Mouse (Mus musculus) gastrocnemius, postnatal 10 days (tissue): ENCODE measurements around the gene Frs2. TPM values are rescaled to one million over a fixed set of nuclear protein-coding genes. Genes with fewer than 3 reads are reported as not detected.

ENCODE experiments used
- DNase-seq: peaks from one replicate; pipeline ENCODE4 v3.0.0; 2021; ENCODE audit warnings: mixed read lengths
- long read RNA-seq, 2 experiments: library from polyadenylated mRNA; stranded (forward); transcript quantifications; one replicate each; pipeline ENCODE4 v2.0.0; 2021
- total RNA-seq, 2 experiments: library from RNA; stranded (reverse); gene quantifications; 2 replicates each; pipeline ENCODE4 v1.2.3; 2021

Frs2 gene
- 10 to 100 TPM; 11.3 to 15.0 TPM for total RNA-seq
- long read RNA-seq, experiment 1, full-length matches to known transcripts, result 16 of 22 reads
- long read RNA-seq, experiment 1, partial matches to known transcripts, result 1 of 22 reads
- long read RNA-seq, experiment 1, other reads (novel, unspliced or antisense), result 5 of 22 reads
- long read RNA-seq, experiment 2, partial matches to known transcripts, result 0 of 9 reads
- long read RNA-seq, experiment 2, other reads (novel, unspliced or antisense), result 8 of 9 reads

DNA sequence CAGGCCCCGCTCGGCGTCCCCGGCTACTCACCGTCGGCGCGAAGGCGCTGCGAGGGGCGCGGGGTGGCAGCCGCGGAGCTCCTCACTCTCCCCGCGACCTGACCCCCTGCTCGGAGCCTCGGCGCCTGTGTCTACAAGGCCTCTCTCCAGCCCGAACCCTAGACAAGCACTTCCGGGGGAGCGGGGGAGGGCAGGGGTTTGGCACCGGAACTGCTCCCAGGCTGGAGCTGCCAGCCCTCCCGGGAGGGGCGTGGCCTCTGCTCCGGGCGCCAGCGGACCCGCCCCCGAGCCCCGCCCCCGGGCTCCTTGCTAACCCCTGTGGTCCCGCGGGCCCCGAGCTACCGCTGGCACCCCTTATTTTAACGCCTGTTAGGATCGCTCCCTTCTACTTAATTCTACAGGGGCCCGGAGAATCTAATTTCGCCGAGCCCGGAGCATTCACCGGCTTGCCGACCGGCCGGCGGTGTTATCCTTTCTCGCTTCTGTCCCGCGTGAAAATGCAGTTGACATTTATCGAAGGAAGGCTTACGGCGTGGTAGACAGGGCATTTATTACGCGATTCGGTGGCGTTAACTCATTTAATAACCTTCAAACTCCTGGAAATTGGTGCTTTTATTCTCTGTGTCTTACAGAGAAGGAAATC lies at the start of gene Frs2:
TSS of gene Frs2 (minus strand) at position 174 of the 643 bp plus-strand sequence.
- DNase-seq, result peak; percentile 97

- DNase-seq, result no peak
Observed at GRCm38 (mm10) chr10:117196696-117197095, 48.4 kb upstream of the Frs2 start.

- DNase-seq, result no peak
Observed at GRCm38 (mm10) chr10:117195748-117196147, 47.4 kb upstream of the Frs2 start.

- no peak for DNase-seq
Observed at GRCm38 (mm10) chr10:117195005-117195404, 46.7 kb upstream of the Frs2 start.

- no peak for DNase-seq
Observed at GRCm38 (mm10) chr10:117193364-117193763, 45.0 kb upstream of the Frs2 start.

DNA sequence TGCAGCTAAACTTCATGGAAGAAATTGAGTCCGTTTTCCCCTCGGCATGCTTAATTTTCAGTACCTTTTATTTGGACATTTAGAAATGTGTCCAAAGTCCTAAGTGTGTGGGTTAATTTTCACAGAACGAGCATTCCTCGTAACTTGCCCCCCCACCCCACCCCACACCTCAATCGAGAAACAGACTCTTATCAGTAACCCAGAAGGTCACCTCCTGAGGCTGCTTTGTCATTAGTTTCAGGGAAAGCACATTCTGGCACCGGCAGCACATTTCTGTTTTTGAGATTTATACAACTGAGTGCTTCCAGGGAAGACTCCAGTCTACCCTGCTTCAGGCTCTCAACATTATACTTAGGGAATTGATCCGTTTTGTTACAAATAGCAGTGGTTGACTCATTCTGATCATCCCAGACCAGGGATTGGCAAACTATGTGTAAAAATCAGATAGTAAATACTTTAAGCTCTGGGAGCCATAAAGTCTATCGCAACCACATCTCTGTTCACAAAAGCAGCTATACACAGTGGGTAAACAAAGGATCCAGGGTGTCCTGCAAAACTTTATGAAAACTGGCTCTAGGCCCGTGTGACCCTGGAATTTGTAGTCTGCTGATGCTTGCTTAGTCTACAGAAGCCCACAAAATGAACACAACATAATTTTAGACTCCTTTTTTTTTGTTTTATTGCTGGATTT lies 37.2 kb upstream of the Frs2 start:
- DNase-seq, result no peak

DNA sequence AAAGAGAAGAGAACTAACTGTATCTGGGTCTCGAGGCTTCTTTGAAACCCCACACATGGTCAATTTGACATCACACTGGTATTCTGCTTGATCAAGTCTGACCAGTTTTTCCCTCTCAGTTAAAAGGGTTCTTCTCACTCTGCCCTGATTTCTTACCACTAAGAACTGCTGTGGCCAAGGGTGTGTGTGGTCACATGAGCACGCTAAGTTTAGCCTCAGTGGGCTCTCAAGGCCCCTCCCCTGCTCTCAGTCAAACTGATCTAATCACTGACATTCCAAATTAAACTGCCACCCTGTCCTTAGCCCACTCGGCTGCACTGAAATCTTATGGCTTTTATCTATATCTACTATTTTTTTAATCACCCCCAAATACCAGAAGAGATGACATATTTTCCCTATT lies 32.8 kb upstream of the Frs2 start:
- DNase-seq, result no peak

- DNase-seq, result no peak
Observed at GRCm38 (mm10) chr10:117174645-117175044, 26.3 kb upstream of the Frs2 start.

DNA sequence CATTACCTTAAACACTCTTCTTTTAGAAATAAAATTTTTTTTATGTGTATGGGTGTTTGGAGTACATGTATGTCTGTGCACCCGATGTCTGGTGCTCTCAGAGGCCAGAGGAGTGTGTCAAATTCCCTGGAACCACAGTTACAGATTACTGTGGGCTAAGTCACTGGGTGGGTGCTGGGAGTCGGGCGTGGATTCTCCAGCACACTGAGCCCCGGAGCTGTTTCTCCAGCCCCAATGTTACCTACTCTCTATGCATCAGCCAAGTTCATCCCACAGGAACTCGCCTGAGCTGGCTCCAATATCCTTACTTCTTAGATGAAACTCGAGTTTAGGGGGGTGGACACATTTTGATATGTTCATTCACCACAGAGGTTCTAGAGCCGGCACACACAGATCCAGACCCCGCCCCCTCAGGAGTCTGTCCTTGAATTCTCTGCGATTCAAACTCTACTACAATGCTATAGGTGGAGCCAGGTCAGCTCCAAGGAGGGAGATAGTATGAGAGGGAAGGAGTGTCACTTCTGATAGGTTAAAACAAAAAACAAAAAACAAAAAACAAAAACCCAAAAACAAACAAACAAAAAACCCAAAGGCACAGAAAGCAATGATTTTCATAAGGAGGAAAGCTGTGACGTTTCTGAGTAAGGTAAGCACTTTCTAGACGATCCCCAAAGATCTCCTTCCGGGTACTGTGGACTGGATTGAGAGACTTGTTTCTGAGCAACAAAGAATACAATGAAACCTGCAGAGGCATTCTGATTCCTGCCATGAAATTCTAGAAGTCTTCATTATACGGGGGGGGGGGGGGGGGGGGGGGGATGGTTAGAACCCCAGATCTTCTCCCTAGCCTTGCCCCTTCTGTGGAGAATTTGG lies 25.5 kb upstream of the Frs2 start:
- no peak for DNase-seq

DNA sequence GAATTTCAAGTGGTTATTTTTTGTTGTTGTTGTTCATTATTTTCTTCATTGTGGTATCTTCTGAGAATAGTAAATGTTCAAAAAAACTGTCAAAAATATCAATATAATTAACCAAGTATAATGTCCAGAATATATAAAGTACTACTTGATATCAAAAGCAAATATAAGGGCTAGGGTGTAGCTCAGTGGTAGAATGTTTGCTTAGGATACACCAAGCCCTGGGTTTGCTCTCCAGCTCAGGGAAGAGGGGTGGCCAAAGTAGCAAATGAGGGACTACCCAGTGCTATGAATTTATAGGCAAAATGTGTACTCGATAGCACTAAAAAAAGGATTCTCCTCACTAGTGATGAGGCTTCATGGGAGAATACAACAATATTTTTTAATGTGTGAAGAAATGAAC lies 24.8 kb upstream of the Frs2 start:
- DNase-seq, result no peak

DNA sequence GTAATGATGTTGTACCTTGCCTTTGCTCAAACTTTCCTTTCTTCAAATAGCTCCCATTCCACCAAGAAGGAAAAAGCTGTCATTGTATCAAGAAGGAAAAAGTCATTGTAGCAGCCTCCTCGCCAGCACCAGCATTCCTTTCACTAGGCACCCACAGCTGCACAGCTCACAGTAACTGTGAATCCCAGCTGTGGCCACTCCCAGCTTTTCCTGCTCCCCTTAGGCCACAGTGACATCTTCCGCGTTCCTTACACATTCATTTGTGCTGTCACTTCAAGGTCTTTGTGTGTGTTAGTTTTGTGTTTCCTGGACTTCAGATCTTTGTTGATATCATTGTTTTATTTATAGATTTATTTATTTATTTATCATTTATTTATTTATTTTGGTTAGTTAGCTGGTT lies 23.7 kb upstream of the Frs2 start:
- DNase-seq, result no peak

- DNase-seq, result no peak
Observed at GRCm38 (mm10) chr10:117166785-117167425, 18.6 kb upstream of the Frs2 start.

- no peak for DNase-seq
Observed at GRCm38 (mm10) chr10:117162662-117163061, 14.3 kb upstream of the Frs2 start.

DNA sequence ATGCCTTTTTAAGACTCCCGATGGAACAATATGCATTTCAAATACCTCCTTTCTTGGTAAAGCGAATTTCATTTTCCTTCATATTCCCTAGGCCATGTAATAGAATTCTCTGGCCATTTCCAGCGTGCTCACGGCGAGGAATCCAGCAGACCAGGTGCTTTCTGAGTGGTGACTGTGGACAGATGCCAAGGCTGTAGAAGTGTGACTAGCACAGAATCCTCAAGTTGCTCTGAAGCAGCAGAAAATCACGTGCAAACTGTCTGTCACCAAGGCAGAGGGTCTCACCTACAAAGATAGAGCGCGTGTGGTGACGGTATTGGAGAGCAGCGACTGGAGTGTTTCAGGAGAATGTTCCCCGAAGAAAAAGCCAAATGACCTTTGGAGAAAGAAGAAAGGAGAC lies 11.8 kb upstream of the Frs2 start:
- DNase-seq, result no peak

GRCm38 (mm10) chr10:117152247-117152646 lies 3.9 kb upstream of the Frs2 start:
- no peak for DNase-seq

GRCm38 (mm10) chr10:117151676-117152075 lies 3.3 kb upstream of the Frs2 start:
- no peak for DNase-seq

DNA sequence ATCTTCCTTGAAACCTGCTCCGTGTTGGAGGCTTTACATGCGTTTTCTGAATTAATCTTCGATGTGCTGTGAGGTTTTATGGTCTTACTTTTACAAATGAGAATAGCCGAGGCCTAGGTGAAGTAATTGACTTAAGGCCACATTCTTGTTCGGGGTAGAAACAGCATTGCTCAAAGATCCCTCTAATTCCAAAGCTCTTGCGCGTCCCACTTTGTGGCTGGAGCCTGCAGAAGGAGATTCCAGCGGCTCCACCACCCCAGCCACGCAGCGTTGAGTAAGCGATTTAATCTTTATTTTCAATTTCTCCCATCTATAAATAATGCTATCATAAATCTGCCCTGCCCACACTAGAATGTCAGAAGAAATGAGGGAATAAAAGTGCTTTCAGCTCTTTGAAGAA lies 2.9 kb upstream of the Frs2 start:
- DNase-seq, result no peak

DNA sequence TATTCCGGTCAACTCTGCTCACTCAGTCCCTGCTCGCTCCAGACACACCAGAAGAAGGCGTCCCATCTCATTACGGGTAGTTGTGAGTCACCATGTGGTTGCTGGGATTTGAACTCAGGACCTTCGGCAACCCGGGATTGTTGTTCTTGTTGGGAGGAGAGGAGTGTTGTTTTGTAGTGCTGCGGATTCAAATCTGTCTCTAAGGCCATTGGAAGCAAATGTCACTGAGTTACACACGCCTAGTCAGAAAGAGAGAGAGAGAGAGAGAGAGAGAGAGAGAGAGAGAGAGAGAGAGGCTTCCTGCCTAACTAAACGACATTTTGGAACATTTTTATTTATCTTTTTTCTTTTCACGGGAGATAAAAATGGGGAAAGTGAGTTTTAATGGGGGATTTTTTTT lies 2.4 kb upstream of the Frs2 start:
- no peak for DNase-seq

GRCm38 (mm10) chr10:117149942-117150617 lies 1.7 kb upstream of the Frs2 start:
- DNase-seq, result no peak

- DNase-seq, result no peak
Observed at GRCm38 (mm10) chr10:117149241-117149640, 907 bp upstream of the Frs2 start.
